Mouse (Mus musculus) gastrocnemius, postnatal 4 days (tissue): ENCODE results near the gene Pklr. TPM values are rescaled to one million over a fixed set of nuclear protein-coding genes. Genes with fewer than 3 reads are reported as not detected.

ENCODE experiments used
- DNase-seq, 2 experiments: peaks; one replicate each; pipeline ENCODE4 v3.0.0; 2021 to 2022; ENCODE audit warnings: low spot score in 2 of 2, mixed read lengths in 2 of 2
- total RNA-seq, 2 experiments: library from RNA; stranded (reverse); gene quantifications; 2 replicates each; pipeline ENCODE4 v1.2.3; 2021

The Pklr gene
- total RNA-seq, 2 experiments from 2014 or later, result 1.1 TPM; not detected in 1

DNA sequence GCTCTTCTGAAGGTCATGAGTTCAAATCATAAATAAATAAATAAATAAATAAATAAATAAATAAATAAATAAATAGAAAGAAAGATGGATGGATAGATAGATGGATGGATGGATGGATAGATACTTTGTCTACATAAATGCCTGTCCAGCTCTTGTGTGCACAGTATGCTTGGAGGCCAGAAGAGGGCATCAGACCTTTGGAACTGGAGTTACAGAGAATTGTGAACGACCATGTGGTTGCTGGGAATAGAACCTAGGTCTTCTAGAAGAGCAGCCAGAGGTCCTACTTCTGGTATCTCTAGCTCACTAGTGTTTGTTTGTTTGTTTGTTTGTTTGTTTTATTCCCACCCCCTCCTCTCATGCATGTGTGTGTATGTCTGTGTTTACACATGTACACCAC, 57.4 kb downstream of the Pklr start:
- DNase-seq, result no peak

DNA sequence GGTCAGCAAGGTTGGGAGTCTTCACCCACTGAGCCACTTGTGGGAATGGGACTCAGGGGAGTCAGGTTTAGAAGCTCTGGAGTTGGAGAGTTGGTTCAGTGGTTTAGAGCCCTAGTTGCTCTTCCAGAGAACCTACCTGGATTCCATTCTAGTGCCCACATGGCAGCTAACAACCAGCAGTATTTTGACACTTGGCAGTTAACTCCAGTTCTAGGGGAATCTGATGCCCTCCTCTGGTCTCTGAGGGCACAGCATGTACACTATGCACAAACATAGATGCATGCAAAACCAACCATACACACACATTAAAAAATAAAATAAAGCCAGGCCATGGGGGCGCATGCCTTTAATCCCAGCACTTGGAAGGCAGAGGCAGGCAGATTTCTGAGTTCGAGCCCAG, 57.9 kb downstream of the Pklr start:
- no peak for DNase-seq

Other genes with a start within 250 kb of the Pklr start
- gene Msto1, start 222.1 kb upstream of the Pklr start, total RNA-seq, result 10 to 100 TPM; 27.5 to 31.7 TPM
- gene Ash1l, start 185.5 kb upstream of the Pklr start, total RNA-seq, result 10 to 100 TPM; 37.8 to 41.8 TPM
- 10 to 100 TPM; 72.7 to 75.8 TPM for gene Dap3, start 185.0 kb upstream of the Pklr start, total RNA-seq
- 10 to 100 TPM; 13.3 to 14.0 TPM for gene Rusc1, start 42.8 kb upstream of the Pklr start, total RNA-seq
- gene Gm43738, start 35.0 kb upstream of the Pklr start, total RNA-seq, result not detected
- 10 to 100 TPM; 61.4 to 80.2 TPM for gene Fdps, start 34.2 kb upstream of the Pklr start, total RNA-seq
- under 1 TPM; 0.39 to 0.91 TPM for gene Hcn3, start 24.1 kb downstream of the Pklr start, total RNA-seq
- gene Clk2, start 28.7 kb downstream of the Pklr start, total RNA-seq, result 10 to 100 TPM; 31.1 to 39.0 TPM
- 10 to 100 TPM; 41.8 to 43.1 TPM for gene Scamp3, start 41.3 kb downstream of the Pklr start, total RNA-seq
- 10 to 100 TPM; 19.2 to 22.1 TPM for gene Fam189b, start 47.0 kb downstream of the Pklr start, total RNA-seq
- gene Gba, start 66.8 kb downstream of the Pklr start, total RNA-seq, result 10 to 100 TPM; 30.9 to 32.2 TPM
- gene Thbs3, start 79.0 kb downstream of the Pklr start, total RNA-seq, result 100 to 1,000 TPM; 142 to 158 TPM
- 10 to 100 TPM; 80.7 to 95.1 TPM for gene Mtx1, start 90.9 kb downstream of the Pklr start, total RNA-seq
- 1 to 10 TPM in 1 of 2 experiments, under 1 TPM in 1; 0.57 to 1.5 TPM for gene Muc1, start 92.9 kb downstream of the Pklr start, total RNA-seq
- gene Krtcap2, start 109.8 kb downstream of the Pklr start, total RNA-seq, result 100 to 1,000 TPM in 1 of 2 experiments, 10 to 100 TPM in 1; 99.9 to 117 TPM
- under 1 TPM; 0.73 to 0.83 TPM for gene Trim46, start 110.2 kb downstream of the Pklr start, total RNA-seq
- 10 to 100 TPM; 61.2 to 62.8 TPM for gene Dpm3, start 123.2 kb downstream of the Pklr start, total RNA-seq
- gene Slc50a1, start 134.4 kb downstream of the Pklr start, total RNA-seq, result 10 to 100 TPM; 31.7 to 37.7 TPM
- 10 to 100 TPM; 20.4 to 21.8 TPM for gene Efna1, start 145.0 kb downstream of the Pklr start, total RNA-seq
- not detected for gene Efna3, start 186.8 kb downstream of the Pklr start, total RNA-seq
- 1 to 10 TPM; 2.6 to 2.8 TPM for gene Efna4, start 201.9 kb downstream of the Pklr start, total RNA-seq
- gene Adam15, start 213.9 kb downstream of the Pklr start, total RNA-seq, result 10 to 100 TPM; 54.6 to 55.8 TPM
- gene Dcst2, start 225.8 kb downstream of the Pklr start, total RNA-seq, result under 1 TPM; 0.12 to 0.16 TPM
- under 1 TPM; 0.27 to 0.34 TPM for gene Dcst1, start 229.1 kb downstream of the Pklr start, total RNA-seq